Mouse (Mus musculus): ENCODE data around the gene Myh14. TPM values are rescaled to one million over a fixed set of nuclear protein-coding genes. Genes with fewer than 3 reads are reported as not detected.

The Myh14 gene
- polyA plus RNA-seq, 1 experiment, result 17.4 TPM

DNA sequence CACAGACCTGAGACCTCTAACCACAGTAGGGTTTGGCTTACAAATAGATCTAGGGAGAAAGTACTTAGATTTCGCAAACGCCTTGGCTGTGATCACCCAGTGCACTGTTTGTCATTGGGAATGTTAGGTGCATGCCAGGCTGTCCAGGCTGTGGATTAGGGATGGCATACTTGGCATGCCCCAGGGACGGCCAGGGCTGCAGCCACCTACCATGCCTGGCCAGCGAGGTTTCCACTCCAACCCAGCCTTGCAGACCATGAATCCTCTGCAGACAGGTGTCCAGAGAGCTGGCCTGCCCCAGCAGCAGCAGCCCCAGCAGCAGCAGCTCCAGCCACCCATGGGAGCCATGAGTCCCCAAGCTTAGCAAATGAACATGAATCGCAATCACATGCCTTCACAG lies 25.4 kb downstream of the Myh14 start:
- Histone ChIP-seq H3K4me1 (ENCODE audit: control insufficient read depth, insufficient read depth, low read length) (no peaks in the 10 kb centered on the region), H3K27ac (ENCODE audit: insufficient read depth, low read length) (no peak overlapping the region), H3K4me3 (ENCODE audit: insufficient read depth, low read length) (no peak overlapping the region)
- no peak for TF ChIP-seq CTCF (IDR thresholded peaks at IDR 0.05; ENCODE audit: extremely low read depth, insufficient read depth, low read length)
- no peak for TF ChIP-seq POLR2A (IDR thresholded peaks at IDR 0.05; ENCODE audit: extremely low read depth, insufficient read depth, low read length)

- Histone ChIP-seq H3K4me1 (ENCODE audit: control insufficient read depth, insufficient read depth, low read length) (no peaks in the 10 kb centered on the region), H3K27ac (ENCODE audit: insufficient read depth, low read length) (no peak overlapping the region), H3K4me3 (ENCODE audit: insufficient read depth, low read length) (no peak overlapping the region)
- TF ChIP-seq CTCF (IDR thresholded peaks at IDR 0.05; ENCODE audit: extremely low read depth, insufficient read depth, low read length) (peak; percentile 39), POLR2A (IDR thresholded peaks at IDR 0.05; ENCODE audit: extremely low read depth, insufficient read depth, low read length) (no peak)
Observed at GRCm38 (mm10) chr7:44641887-44642286, 28.8 kb downstream of the Myh14 start.

GRCm38 (mm10) chr7:44640843-44641605 lies 29.6 kb downstream of the Myh14 start:
- no peak for TF ChIP-seq POLR2A (IDR thresholded peaks at IDR 0.05; ENCODE audit: extremely low read depth, insufficient read depth, low read length)
- TF ChIP-seq CTCF (IDR thresholded peaks at IDR 0.05; ENCODE audit: extremely low read depth, insufficient read depth, low read length), result no peak
- no peaks in the 10 kb centered on the region; the same call in 1 of the 2 replicates for H3K4me1 ChIP-seq (ENCODE audit: control insufficient read depth, insufficient read depth, low read length)
- no peak overlapping the region for H3K4me3 ChIP-seq (ENCODE audit: insufficient read depth, low read length)
- no peak overlapping the region for H3K27ac ChIP-seq (ENCODE audit: insufficient read depth, low read length)

GRCm38 (mm10) chr7:44638663-44639062 lies 32.0 kb downstream of the Myh14 start:
- TF ChIP-seq CTCF (IDR thresholded peaks at IDR 0.05; ENCODE audit: extremely low read depth, insufficient read depth, low read length) (no peak), POLR2A (IDR thresholded peaks at IDR 0.05; ENCODE audit: extremely low read depth, insufficient read depth, low read length) (no peak)
- Histone ChIP-seq H3K4me1 (ENCODE audit: control insufficient read depth, insufficient read depth, low read length) (no peaks in the 10 kb centered on the region; the same call in 1 of the 2 replicates), H3K27ac (ENCODE audit: insufficient read depth, low read length) (no peak overlapping the region), H3K4me3 (ENCODE audit: insufficient read depth, low read length) (no peak overlapping the region)

DNA sequence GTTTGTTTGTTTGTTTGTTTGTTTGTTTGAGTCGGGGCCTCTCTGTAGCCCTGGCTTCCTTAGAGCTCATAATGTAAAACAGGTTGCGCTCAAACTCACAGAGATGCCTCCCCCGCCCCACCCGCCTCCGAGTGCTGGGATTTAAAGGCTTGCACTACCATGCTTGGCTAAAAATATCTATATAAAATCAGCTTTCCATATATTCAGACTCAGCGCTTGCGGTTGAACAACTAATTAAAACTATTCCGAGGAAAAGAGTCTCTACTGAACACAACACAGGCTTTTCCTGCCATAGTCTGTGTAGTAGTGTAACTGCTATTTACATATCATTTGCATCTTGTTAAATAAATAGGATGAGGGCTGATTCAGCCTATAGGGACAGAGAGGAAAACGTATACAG lies 34.0 kb downstream of the Myh14 start:
- H3K4me1 ChIP-seq (ENCODE audit: control insufficient read depth, insufficient read depth, low read length), result no peaks in the 10 kb centered on the region; the same call in 1 of the 2 replicates
- H3K4me3 ChIP-seq (ENCODE audit: insufficient read depth, low read length), result no peak overlapping the region
- no peak overlapping the region for H3K27ac ChIP-seq (ENCODE audit: insufficient read depth, low read length)
- TF ChIP-seq CTCF (IDR thresholded peaks at IDR 0.05; ENCODE audit: extremely low read depth, insufficient read depth, low read length) (no peak), POLR2A (IDR thresholded peaks at IDR 0.05; ENCODE audit: extremely low read depth, insufficient read depth, low read length) (no peak)

GRCm38 (mm10) chr7:44633407-44633806 lies 37.2 kb downstream of the Myh14 start:
- no peaks in the 10 kb centered on the region; the same call in 1 of the 2 replicates for H3K4me1 ChIP-seq (ENCODE audit: control insufficient read depth, insufficient read depth, low read length)
- no peak overlapping the region for H3K27ac ChIP-seq (ENCODE audit: insufficient read depth, low read length)
- no peak overlapping the region for H3K4me3 ChIP-seq (ENCODE audit: insufficient read depth, low read length)
- TF ChIP-seq POLR2A (IDR thresholded peaks at IDR 0.05; ENCODE audit: extremely low read depth, insufficient read depth, low read length) (no peak), CTCF (IDR thresholded peaks at IDR 0.05; ENCODE audit: extremely low read depth, insufficient read depth, low read length) (0 out of 2 replicates have a peak, but pooled peaks have one; percentile 4)

DNA sequence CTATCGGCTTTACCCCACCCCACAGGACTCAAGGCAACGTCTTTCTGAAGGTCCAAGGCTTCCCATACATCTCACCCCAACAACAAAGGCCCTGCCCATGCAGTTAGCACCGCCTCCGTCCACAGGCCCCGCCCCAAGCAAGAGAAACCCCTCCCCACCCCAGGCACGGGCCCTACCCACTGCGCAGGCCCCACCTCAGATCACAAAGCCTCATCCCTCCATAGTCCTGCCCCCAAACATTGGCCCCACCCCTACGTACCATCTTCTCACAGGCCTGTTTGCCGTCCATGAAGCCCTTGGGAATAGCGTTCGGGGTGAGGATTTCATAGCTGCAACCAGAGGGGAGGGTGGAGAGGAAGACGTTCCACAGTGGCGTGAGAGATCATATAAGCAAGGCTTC lies 38.0 kb downstream of the Myh14 start:
- Histone ChIP-seq H3K27ac (ENCODE audit: insufficient read depth, low read length) (no peak overlapping the region), H3K4me3 (ENCODE audit: insufficient read depth, low read length) (no peak overlapping the region), H3K4me1 (ENCODE audit: control insufficient read depth, insufficient read depth, low read length) (no peaks in the 10 kb centered on the region; the same call in 1 of the 2 replicates)
- no peak for TF ChIP-seq CTCF (IDR thresholded peaks at IDR 0.05; ENCODE audit: extremely low read depth, insufficient read depth, low read length)
- TF ChIP-seq POLR2A (IDR thresholded peaks at IDR 0.05; ENCODE audit: extremely low read depth, insufficient read depth, low read length), result no peak

GRCm38 (mm10) chr7:44630437-44630836 lies 40.2 kb downstream of the Myh14 start:
- no peak overlapping the region for H3K4me3 ChIP-seq (ENCODE audit: insufficient read depth, low read length)
- no peak overlapping the region for H3K27ac ChIP-seq (ENCODE audit: insufficient read depth, low read length)
- no peak for TF ChIP-seq POLR2A (IDR thresholded peaks at IDR 0.05; ENCODE audit: extremely low read depth, insufficient read depth, low read length)
- no peak for TF ChIP-seq CTCF (IDR thresholded peaks at IDR 0.05; ENCODE audit: extremely low read depth, insufficient read depth, low read length)
- H3K4me1 ChIP-seq (ENCODE audit: control insufficient read depth, insufficient read depth, low read length), result no peaks in the 10 kb centered on the region

DNA sequence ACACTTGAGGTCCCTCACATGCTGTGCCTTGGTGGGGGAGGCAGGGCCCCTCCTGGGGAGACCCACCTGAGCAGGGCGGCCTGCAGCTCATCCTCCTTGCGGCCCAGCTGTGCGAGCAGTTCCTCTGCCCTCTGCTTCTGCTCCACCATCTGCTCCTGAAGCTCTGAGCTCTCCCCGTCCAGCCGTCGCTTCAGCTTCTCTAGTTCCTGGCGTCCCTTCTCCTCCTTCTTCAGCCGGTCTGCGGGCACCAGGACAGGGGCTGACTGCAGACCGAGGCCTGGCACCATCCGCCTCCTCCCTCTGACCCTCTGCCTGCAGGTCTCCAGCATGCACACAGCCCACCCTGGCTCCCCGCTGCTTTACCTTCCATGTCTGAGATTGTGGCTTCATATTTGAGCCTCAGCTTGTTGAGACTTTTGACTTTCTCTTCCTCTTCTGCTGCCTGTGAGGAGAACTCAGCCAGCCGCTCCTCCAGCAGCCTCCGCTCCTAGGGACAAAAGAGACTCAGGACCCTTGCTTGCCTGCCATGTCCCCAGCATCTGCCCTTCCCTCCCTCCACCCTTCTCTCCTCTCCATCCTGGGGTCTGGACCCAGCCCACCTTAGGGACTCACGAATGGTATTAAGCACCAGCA lies 42.1 kb downstream of the Myh14 start:
- TF ChIP-seq POLR2A (IDR thresholded peaks at IDR 0.05; ENCODE audit: extremely low read depth, insufficient read depth, low read length) (no peak), CTCF (IDR thresholded peaks at IDR 0.05; ENCODE audit: extremely low read depth, insufficient read depth, low read length) (no peak)
- no peak overlapping the region for H3K4me3 ChIP-seq (ENCODE audit: insufficient read depth, low read length)
- no peaks in the 10 kb centered on the region for H3K4me1 ChIP-seq (ENCODE audit: control insufficient read depth, insufficient read depth, low read length)
- no peak overlapping the region for H3K27ac ChIP-seq (ENCODE audit: insufficient read depth, low read length)

GRCm38 (mm10) chr7:44626966-44627365 lies 43.7 kb downstream of the Myh14 start:
- H3K4me1 ChIP-seq (ENCODE audit: control insufficient read depth, insufficient read depth, low read length), result no peaks in the 10 kb centered on the region
- no peak overlapping the region for H3K4me3 ChIP-seq (ENCODE audit: insufficient read depth, low read length)
- TF ChIP-seq CTCF (IDR thresholded peaks at IDR 0.05; ENCODE audit: extremely low read depth, insufficient read depth, low read length) (no peak), POLR2A (IDR thresholded peaks at IDR 0.05; ENCODE audit: extremely low read depth, insufficient read depth, low read length) (no peak)
- no peak overlapping the region for H3K27ac ChIP-seq (ENCODE audit: insufficient read depth, low read length)

All from cortical plate, adult 2 months (tissue).